Mouse (Mus musculus) limb, embryonic 12.5 days (tissue): Measurements from ENCODE around the gene Map3k14. TPM values are rescaled to one million over a fixed set of nuclear protein-coding genes. Genes with fewer than 3 reads are reported as not detected.
A peak's percentile ranks its signal among the peaks of the same experiment; 100 is the strongest.

Experiments
- ATAC-seq: fragments of 200-750 bp; cut with Nextera tagmentation; 2 replicates; pipeline ENCODE4 v1.8.0; 2017; ENCODE audit warnings: low read depth, moderate TSS enrichment; ENCODE audit not compliant: insufficient number of reproducible peaks, insufficient read depth, low FRiP score, low TSS enrichment
- H3K27ac ChIP-seq: fragments of 300-500 bp; sonication (generic); 2 replicates; pipeline ENCODE4 v1.5.1; 2016; ENCODE audit warnings: mild to moderate bottlenecking, moderate library complexity
- H3K27me3 ChIP-seq: fragments of 300-500 bp; sonication (generic); 2 replicates; pipeline ENCODE4 v1.6.1; 2016; ENCODE audit warnings: mild to moderate bottlenecking, moderate library complexity
- H3K36me3 ChIP-seq: fragments of 300-500 bp; sonication (generic); 2 replicates; pipeline ENCODE4 v1.6.1; 2016; ENCODE audit warnings: mild to moderate bottlenecking, moderate library complexity
- H3K4me1 ChIP-seq: fragments of 300-500 bp; sonication (generic); replicated peaks from 2 replicates; pipeline ENCODE4 v1.6.1; 2016
- H3K4me2 ChIP-seq: fragments of 300-500 bp; sonication (generic); 2 replicates; pipeline ENCODE4 v1.6.1; 2016; ENCODE audit warnings: mild to moderate bottlenecking, moderate library complexity
- H3K4me3 ChIP-seq: fragments of 300-500 bp; sonication (generic); replicated peaks from 2 replicates; pipeline ENCODE4 v1.5.1; 2016; ENCODE audit warnings: mild to moderate bottlenecking
- H3K9ac ChIP-seq: fragments of 300-500 bp; sonication (generic); replicated peaks from 2 replicates; pipeline ENCODE4 v1.6.1; 2016; ENCODE audit warnings: mild to moderate bottlenecking, moderate library complexity
- H3K9me3 ChIP-seq: fragments of 300-500 bp; sonication (generic); 2 replicates; pipeline ENCODE4 v1.6.1; 2016; ENCODE audit warnings: mild to moderate bottlenecking, moderate library complexity
- WGBS: fragments of 180-500 bp; shearing (Covaris S2); methylation state at CpG from one replicate; pipeline ENCODE4 v1.1.7; 2016; 5-methylcytosine and 5-hydroxymethylcytosine counted together
- polyA plus RNA-seq: library from polyadenylated mRNA; unstranded; fragments of >200 nt; fragmentation: Nextera tagmentation; extraction: Ambion mirVana; gene quantifications from 2 replicates; pipeline ENCODE4 v1.2.1, GENCODE M21; 2016

Gene Map3k14
- polyA plus RNA-seq, 1 experiment from 2014 or later, result 4.2 TPM

- Histone ChIP-seq H3K9me3 (no peaks in the 10 kb centered on the region), H3K9ac (no peak overlapping the region), H3K4me2 (no peak overlapping the region), H3K36me3 (no peaks in the 10 kb centered on the region), H3K4me3 (no peak overlapping the region), H3K27me3 (no peaks in the 10 kb centered on the region), H3K27ac (no peak overlapping the region), H3K4me1 (peaks cover 16% of the 10 kb centered on the region)
- WGBS, result 77% methylated on average over 12 of the region's 12 CpGs
- no peak for ATAC-seq
Observed at GRCm38 (mm10) chr11:103260515-103261192, 6.6 kb downstream of the Map3k14 start.

GRCm38 (mm10) chr11:103260034-103260433, 7.2 kb downstream of the Map3k14 start:
- WGBS, result 89% methylated on average over 5 of the region's 5 CpGs
- Histone ChIP-seq H3K4me2 (no peak overlapping the region), H3K9ac (no peak overlapping the region), H3K4me1 (0 out of 2 replicates have a peak, but pooled peaks cover 12% of the 10 kb centered on the region), H3K27me3 (no peaks in the 10 kb centered on the region), H3K4me3 (no peak overlapping the region), H3K36me3 (no peaks in the 10 kb centered on the region), H3K27ac (no peak overlapping the region), H3K9me3 (no peaks in the 10 kb centered on the region)
- no peak for ATAC-seq

GRCm38 (mm10) chr11:103257938-103258481, 9.3 kb downstream of the Map3k14 start:
- Histone ChIP-seq H3K4me1 (0 out of 2 replicates have a peak, but pooled peaks cover 10% of the 10 kb centered on the region), H3K27me3 (no peaks in the 10 kb centered on the region), H3K4me3 (no peak overlapping the region), H3K27ac (no peak overlapping the region), H3K36me3 (no peaks in the 10 kb centered on the region), H3K9me3 (no peaks in the 10 kb centered on the region), H3K9ac (no peak overlapping the region), H3K4me2 (no peak overlapping the region)
- 87% methylated on average over 4 of the region's 4 CpGs for WGBS
- ATAC-seq, result no peak

GRCm38 (mm10) chr11:103253605-103254004, 13.7 kb downstream of the Map3k14 start:
- Histone ChIP-seq H3K9me3 (no peaks in the 10 kb centered on the region), H3K36me3 (no peaks in the 10 kb centered on the region), H3K27me3 (no peaks in the 10 kb centered on the region), H3K9ac (no peak overlapping the region), H3K4me3 (no peak overlapping the region), H3K4me2 (no peak overlapping the region), H3K27ac (no peak overlapping the region), H3K4me1 (peaks cover 9% of the 10 kb centered on the region)
- ATAC-seq, result no peak
- 71% methylated on average over 5 of the region's 5 CpGs for WGBS

GRCm38 (mm10) chr11:103252380-103252779, 14.9 kb downstream of the Map3k14 start:
- 80% methylated on average over 5 of the region's 5 CpGs for WGBS
- ATAC-seq, result no peak
- Histone ChIP-seq H3K4me3 (no peak overlapping the region), H3K9me3 (no peaks in the 10 kb centered on the region), H3K36me3 (no peaks in the 10 kb centered on the region), H3K4me2 (no peak overlapping the region), H3K27me3 (no peaks in the 10 kb centered on the region), H3K9ac (no peak overlapping the region), H3K4me1 (peaks cover 19% of the 10 kb centered on the region), H3K27ac (no peak overlapping the region)

GRCm38 (mm10) chr11:103250324-103250723, 16.9 kb downstream of the Map3k14 start:
- Histone ChIP-seq H3K27me3 (no peaks in the 10 kb centered on the region), H3K9ac (no peak overlapping the region), H3K4me3 (no peak overlapping the region), H3K4me1 (peaks cover 34% of the 10 kb centered on the region), H3K4me2 (no peak overlapping the region), H3K27ac (no peak overlapping the region), H3K9me3 (no peaks in the 10 kb centered on the region), H3K36me3 (no peaks in the 10 kb centered on the region)
- WGBS, result 94% methylated on average over 3 of the region's 3 CpGs
- ATAC-seq, result no peak

GRCm38 (mm10) chr11:103249509-103249908, 17.8 kb downstream of the Map3k14 start:
- Histone ChIP-seq H3K27ac (no peak overlapping the region), H3K4me2 (no peak overlapping the region), H3K4me3 (no peak overlapping the region), H3K9ac (0 out of 2 replicates have a peak overlapping the region, but pooled peaks have one; percentile 13), H3K4me1 (peaks cover 34% of the 10 kb centered on the region), H3K36me3 (no peaks in the 10 kb centered on the region), H3K27me3 (no peaks in the 10 kb centered on the region), H3K9me3 (no peaks in the 10 kb centered on the region)
- WGBS, result 72% methylated on average over 6 of the region's 6 CpGs
- ATAC-seq, result no peak

GRCm38 (mm10) chr11:103248837-103249236, 18.4 kb downstream of the Map3k14 start:
- Histone ChIP-seq H3K27me3 (no peaks in the 10 kb centered on the region), H3K36me3 (no peaks in the 10 kb centered on the region), H3K4me2 (no peak overlapping the region), H3K9ac (no peak overlapping the region), H3K9me3 (no peaks in the 10 kb centered on the region), H3K27ac (no peak overlapping the region), H3K4me1 (peaks cover 34% of the 10 kb centered on the region), H3K4me3 (no peak overlapping the region)
- 61% methylated on average over 5 of the region's 5 CpGs for WGBS
- ATAC-seq, result no peak

- no peak overlapping the region for H3K9ac ChIP-seq
- WGBS, result 79% methylated on average over 11 of the region's 11 CpGs
Observed at GRCm38 (mm10) chr11:103247504-103248177, 19.6 kb downstream of the Map3k14 start.

GRCm38 (mm10) chr11:103246731-103247290, 20.5 kb downstream of the Map3k14 start:
- H3K9me3 ChIP-seq, result no peaks in the 10 kb centered on the region
- H3K9ac ChIP-seq, result no peak overlapping the region
- no peak overlapping the region for H3K4me3 ChIP-seq
- no peaks in the 10 kb centered on the region for H3K27me3 ChIP-seq
- no peak for ATAC-seq
- peaks cover 35% of the 10 kb centered on the region for H3K4me1 ChIP-seq
- WGBS, result 85% methylated on average over 4 of the region's 4 CpGs
- 0 out of 2 replicates have a peak overlapping the region, but pooled peaks have one; percentile 17 for H3K27ac ChIP-seq
- no peak overlapping the region for H3K4me2 ChIP-seq
- 0 out of 2 replicates have a peak, but pooled peaks cover 6% of the 10 kb centered on the region for H3K36me3 ChIP-seq

More at GRCm38 (mm10) chr11:103247504-103248177, 19.6 kb downstream of the Map3k14 start:
- no peaks in the 10 kb centered on the region for H3K9me3 ChIP-seq
- ATAC-seq, result no peak
- no peak overlapping the region for H3K4me3 ChIP-seq
- H3K4me2 ChIP-seq, result no peak overlapping the region
- peaks cover 34% of the 10 kb centered on the region for H3K4me1 ChIP-seq
- peak overlapping the region; percentile 17; the same call in 1 of the 2 replicates for H3K27ac ChIP-seq
- H3K36me3 ChIP-seq, result no peaks in the 10 kb centered on the region
- H3K27me3 ChIP-seq, result no peaks in the 10 kb centered on the region

GRCm38 (mm10) chr11:103246081-103246730, 21.1 kb downstream of the Map3k14 start:
- Histone ChIP-seq H3K4me2 (no peak overlapping the region), H3K9ac (no peak overlapping the region), H3K27me3 (no peaks in the 10 kb centered on the region), H3K4me1 (peaks cover 41% of the 10 kb centered on the region), H3K36me3 (0 out of 2 replicates have a peak, but pooled peaks cover 6% of the 10 kb centered on the region), H3K4me3 (no peak overlapping the region), H3K27ac (0 out of 2 replicates have a peak overlapping the region, but pooled peaks have one; percentile 17), H3K9me3 (no peaks in the 10 kb centered on the region)
- WGBS, result 66% methylated on average over 10 of the region's 10 CpGs
- ATAC-seq, result no peak
